Mouse (Mus musculus) megakaryocyte-erythroid progenitor cell, adult 5 weeks (primary cell): ENCODE data around the gene Zscan4b. TPM values are rescaled to one million over a fixed set of nuclear protein-coding genes. Genes with fewer than 3 reads are reported as not detected.

Source experiments
- polyA plus RNA-seq: library from polyadenylated mRNA; stranded (reverse); fragments of >175 nt; gene quantifications from 2 replicates; pipeline ENCODE4 v1.2.3, GENCODE M21; 2012

The Zscan4b gene
- not detected in 2 replicates for polyA plus RNA-seq

DNA sequence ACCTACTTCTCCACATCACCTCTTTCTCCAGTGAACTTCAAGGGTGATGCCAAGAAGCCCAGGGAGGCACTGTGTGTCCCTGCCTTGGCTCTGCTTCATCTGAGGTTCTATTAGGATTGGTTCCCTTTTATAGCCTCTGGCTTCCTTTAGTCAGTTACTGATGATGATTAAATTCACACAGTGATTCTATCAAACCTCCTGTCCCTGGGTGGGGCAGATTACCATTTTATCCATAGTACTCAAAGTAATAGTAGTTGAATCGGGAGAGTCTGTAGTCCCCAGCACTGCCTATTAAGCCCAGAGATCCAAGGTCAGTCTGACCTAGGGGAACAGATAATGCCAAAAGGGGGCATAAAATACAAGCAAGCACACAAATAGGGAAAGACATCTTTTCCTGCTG is at the start of gene Zscan4b:
Gene Zscan4b, minus strand, starts transcription at position 101 of the 400 bp plus-strand sequence.

Other genes with a start within 250 kb of the Zscan4b start
- gene Nlrp4b, start 217.3 kb downstream of the Zscan4b start, polyA plus RNA-seq = not detected in 2 replicates
- gene Vmn1r71, start 150.7 kb downstream of the Zscan4b start, polyA plus RNA-seq = not detected in 2 replicates
- gene Zscan4c, start 100.7 kb upstream of the Zscan4b start, polyA plus RNA-seq = not detected in 2 replicates
- gene Zscan4-ps1, start 164.6 kb upstream of the Zscan4b start, polyA plus RNA-seq = not detected in 2 replicates